Mouse (Mus musculus): ENCODE results near the gene Usp36.

DNA sequence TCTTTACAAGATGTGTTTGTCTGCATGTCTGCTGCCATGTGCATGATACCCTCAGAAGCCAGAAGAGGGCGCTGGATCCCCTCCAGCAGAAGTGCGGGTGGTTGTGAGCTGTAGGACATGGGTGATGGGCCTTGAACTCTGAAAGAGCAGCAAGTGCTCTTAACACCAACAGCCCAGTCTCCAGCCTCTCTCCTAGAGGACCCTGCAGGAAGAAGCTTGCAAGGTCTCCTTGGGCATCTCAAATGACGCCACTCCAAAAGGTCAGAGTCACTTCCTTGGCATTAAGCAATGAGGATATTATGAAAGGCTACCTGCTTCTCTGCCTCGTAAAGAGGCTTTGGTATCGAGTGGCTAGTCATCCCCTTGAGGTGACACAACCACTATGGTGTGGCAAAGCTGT is 28.6 kb upstream of the Usp36 start:
- peak; percentile 81 for TF ChIP-seq CTCF (IDR thresholded peaks at IDR 0.05; ENCODE audit: insufficient read depth, low read length)
- no peak for TF ChIP-seq POLR2A (IDR thresholded peaks at IDR 0.05; ENCODE audit: borderline replicate concordance, extremely low read depth, low read depth, low read length)
